Mouse (Mus musculus): ENCODE measurements around the gene Ptms. TPM values are rescaled to one million over a fixed set of nuclear protein-coding genes. Genes with fewer than 3 reads are reported as not detected.

Gene Ptms
- total and polyA plus RNA-seq, 3 experiments, result 5.6 to 86.4 (median 34.1) TPM

DNA sequence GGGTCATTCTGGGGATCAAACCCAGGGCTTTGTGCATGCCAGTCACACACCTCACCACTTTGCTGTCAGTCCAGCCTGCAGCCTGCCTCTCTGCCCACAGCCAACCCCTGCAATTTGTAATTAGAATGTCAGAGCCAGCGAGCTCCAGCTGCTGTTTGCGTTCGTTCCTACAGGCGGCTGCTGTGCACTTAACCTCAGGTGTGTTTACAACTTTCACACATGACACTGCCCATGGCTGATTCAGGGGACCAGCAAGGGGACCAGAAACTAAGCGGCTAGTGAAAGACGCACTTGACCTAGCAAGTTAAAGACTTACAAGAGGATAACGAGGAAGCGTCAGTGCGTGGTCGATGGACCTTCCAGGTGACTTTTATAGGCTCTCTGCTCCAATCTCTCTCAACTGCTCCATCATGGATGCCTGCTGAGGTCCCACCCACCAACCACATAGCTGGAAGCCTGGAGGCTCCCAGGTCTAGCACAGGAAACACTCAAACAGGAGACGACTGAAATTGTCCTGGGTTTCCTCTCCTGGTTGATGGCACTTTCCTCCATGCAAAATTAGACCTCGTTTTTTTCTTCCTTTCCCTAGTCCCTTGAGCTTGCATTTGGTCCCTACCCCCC is 5.4 kb upstream of the Ptms start:
- H3K4me1 ChIP-seq (ENCODE audit: insufficient read depth, low read depth, low read length), result peaks cover 15% of the 10 kb centered on the region; the same call in 1 of the 2 replicates
- no peaks in the 10 kb centered on the region for H3K9me3 ChIP-seq (replicated peaks)
- DNase-seq (ENCODE audit: low spot score) (no peak), ATAC-seq (ENCODE audit: extremely low read depth, insufficient number of reproducible peaks, low FRiP score, poor library complexity, severe bottlenecking) (no peak)
- H3K36me3 ChIP-seq (replicated peaks), result no peaks in the 10 kb centered on the region
- no peak for TF ChIP-seq CTCF (IDR thresholded peaks at IDR 0.05; ENCODE audit: low read depth, low read length)
- no peak for TF ChIP-seq GATA2 (IDR thresholded peaks at IDR 0.05; ENCODE audit: borderline replicate concordance, low read depth, low read length)
- no peak for TF ChIP-seq POLR2AphosphoS5 (IDR thresholded peaks at IDR 0.05; ENCODE audit: insufficient replicate concordance, low read depth, low read length)
- TF ChIP-seq GATA1 (IDR thresholded peaks at IDR 0.05; ENCODE audit: borderline replicate concordance, low read length), result no peak
- no peak for TF ChIP-seq TAL1 (conservative IDR thresholded peaks at IDR 0.05; ENCODE audit: low read depth, low read length)
- no peak overlapping the region for H3K4me3 ChIP-seq (ENCODE audit: low read depth, low read length)
- H3K27me3 ChIP-seq (ENCODE audit: insufficient read depth, low read length), result peaks cover 31% of the 10 kb centered on the region

DNA sequence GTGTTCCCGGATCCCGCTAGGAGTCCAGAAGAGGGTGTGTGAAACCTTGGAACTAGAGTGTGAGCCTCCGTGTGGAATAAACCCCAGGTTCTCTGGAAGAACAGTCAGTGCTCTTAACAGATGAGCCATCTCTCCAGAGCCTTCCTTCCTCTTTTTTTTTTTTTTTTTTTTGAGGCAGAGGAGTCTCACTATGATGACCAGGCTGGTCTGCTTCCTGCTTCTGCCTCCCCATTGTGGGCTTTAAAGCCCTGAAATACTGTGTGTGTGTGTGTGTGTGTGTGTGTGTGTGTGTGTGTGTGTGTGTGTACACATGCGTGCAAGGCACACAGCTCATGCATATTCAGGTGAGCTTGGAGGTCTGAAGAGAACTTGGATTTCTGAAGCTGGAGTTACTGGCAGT is 1.6 kb upstream of the Ptms start:
- no peak for TF ChIP-seq CTCF (IDR thresholded peaks at IDR 0.05; ENCODE audit: low read depth, low read length)
- no peak for TF ChIP-seq GATA1 (IDR thresholded peaks at IDR 0.05; ENCODE audit: borderline replicate concordance, low read length)
- no peak for TF ChIP-seq POLR2AphosphoS5 (IDR thresholded peaks at IDR 0.05; ENCODE audit: insufficient replicate concordance, low read depth, low read length)
- no peak for TF ChIP-seq GATA2 (IDR thresholded peaks at IDR 0.05; ENCODE audit: borderline replicate concordance, low read depth, low read length)
- no peak for TF ChIP-seq TAL1 (conservative IDR thresholded peaks at IDR 0.05; ENCODE audit: low read depth, low read length)
- H3K4me1 ChIP-seq (ENCODE audit: insufficient read depth, low read depth, low read length), result peaks cover 37% of the 10 kb centered on the region
- H3K4me3 ChIP-seq (ENCODE audit: low read depth, low read length), result no peak overlapping the region
- DNase-seq (ENCODE audit: low spot score) (no peak), ATAC-seq (ENCODE audit: extremely low read depth, insufficient number of reproducible peaks, low FRiP score, poor library complexity, severe bottlenecking) (no peak)
- peaks cover 58% of the 10 kb centered on the region for H3K27me3 ChIP-seq (ENCODE audit: insufficient read depth, low read length)
- no peaks in the 10 kb centered on the region for H3K36me3 ChIP-seq (replicated peaks)
- H3K9me3 ChIP-seq (replicated peaks), result no peaks in the 10 kb centered on the region

DNA sequence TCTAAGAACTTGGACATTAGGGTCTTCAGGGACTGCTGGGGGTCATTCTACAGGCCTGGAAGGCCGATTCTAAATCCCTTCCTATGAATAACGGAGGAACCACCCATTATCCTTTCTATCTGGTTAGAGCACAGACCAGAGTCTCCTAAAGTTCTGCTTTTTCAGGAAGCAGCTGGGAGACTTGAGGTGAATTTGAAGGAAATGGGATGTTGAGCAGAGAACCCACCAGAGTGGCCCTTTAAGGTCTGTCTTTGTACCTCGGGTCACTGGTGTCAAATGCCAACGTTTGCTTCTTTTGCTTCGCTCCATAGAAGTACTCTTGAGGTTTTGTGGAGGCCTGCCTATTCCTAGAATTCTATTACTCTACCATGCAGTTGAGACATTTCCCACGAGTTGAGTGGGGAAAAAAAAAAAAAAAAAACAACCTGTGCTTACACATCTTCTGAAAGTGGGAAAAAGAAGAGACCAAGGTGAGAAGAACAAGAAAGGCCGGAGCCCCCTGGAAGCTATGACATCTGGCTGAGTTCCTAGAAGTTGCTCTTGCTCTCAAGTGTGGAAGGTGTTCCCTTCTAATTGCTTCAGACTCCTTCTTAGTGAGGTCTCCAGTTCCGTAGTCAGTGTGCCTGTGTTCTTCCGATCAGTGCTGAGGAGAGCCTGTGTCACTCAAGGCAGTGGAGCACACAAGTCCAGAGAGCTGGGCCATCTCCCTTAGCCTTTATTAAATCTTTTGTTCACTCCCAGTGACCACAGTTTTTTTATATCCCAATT is 599 bp upstream of the Ptms start:
- no peak for TF ChIP-seq POLR2AphosphoS5 (IDR thresholded peaks at IDR 0.05; ENCODE audit: insufficient replicate concordance, low read depth, low read length)
- TF ChIP-seq CTCF (IDR thresholded peaks at IDR 0.05; ENCODE audit: low read depth, low read length), result no peak
- TF ChIP-seq GATA1 (IDR thresholded peaks at IDR 0.05; ENCODE audit: borderline replicate concordance, low read length), result no peak
- no peak for TF ChIP-seq TAL1 (conservative IDR thresholded peaks at IDR 0.05; ENCODE audit: low read depth, low read length)
- no peak for TF ChIP-seq GATA2 (IDR thresholded peaks at IDR 0.05; ENCODE audit: borderline replicate concordance, low read depth, low read length)
- H3K4me3 ChIP-seq (ENCODE audit: low read depth, low read length), result no peak overlapping the region
- no peak for DNase-seq (ENCODE audit: low spot score)
- H3K36me3 ChIP-seq (replicated peaks), result no peaks in the 10 kb centered on the region
- H3K4me1 ChIP-seq (ENCODE audit: insufficient read depth, low read depth, low read length), result peaks cover 41% of the 10 kb centered on the region
- no peak for ATAC-seq (ENCODE audit: extremely low read depth, insufficient number of reproducible peaks, low FRiP score, poor library complexity, severe bottlenecking)
- H3K27me3 ChIP-seq (ENCODE audit: insufficient read depth, low read length), result peaks cover 61% of the 10 kb centered on the region
- H3K9me3 ChIP-seq (replicated peaks), result no peaks in the 10 kb centered on the region

DNA sequence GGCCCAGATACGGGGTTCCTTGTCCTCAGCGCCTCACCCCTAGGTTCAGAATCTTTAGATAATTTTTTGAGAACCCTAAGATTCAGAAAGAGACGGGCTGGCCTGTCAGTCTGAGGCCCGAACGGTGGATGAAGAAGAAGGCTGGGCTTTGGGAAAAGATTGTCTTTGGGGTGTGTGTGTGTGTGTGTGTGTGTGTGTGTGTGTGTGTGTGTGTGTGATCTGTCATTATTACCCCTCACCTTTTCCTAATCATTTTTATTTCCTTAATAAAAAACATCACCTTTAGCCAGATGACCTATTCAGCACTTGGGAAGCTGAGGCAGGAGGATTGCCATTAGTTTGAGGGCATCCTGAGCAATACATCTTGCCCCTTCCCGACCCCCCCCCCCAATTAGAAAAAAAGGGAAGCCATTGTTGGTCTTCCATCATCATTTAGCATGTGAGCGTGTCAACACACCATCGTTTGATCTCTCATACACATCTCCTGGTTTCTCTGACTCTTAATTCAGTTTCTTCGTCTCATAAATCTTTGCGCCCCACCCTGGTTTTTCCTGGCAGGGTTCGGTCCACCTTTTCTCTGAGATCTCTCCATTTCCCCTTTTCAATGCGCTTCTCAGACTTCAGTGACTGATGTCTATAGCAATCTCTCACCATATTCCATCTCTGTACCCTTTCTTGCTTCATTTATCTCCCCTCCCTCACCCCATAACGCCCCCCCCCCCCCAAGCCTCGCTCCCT is 844 bp downstream of the Ptms start:
- Histone ChIP-seq H3K36me3 (replicated peaks) (no peaks in the 10 kb centered on the region), H3K4me3 (ENCODE audit: low read depth, low read length) (no peak overlapping the region), H3K9me3 (replicated peaks) (no peaks in the 10 kb centered on the region), H3K27me3 (ENCODE audit: insufficient read depth, low read length) (peaks cover 69% of the 10 kb centered on the region), H3K4me1 (ENCODE audit: insufficient read depth, low read depth, low read length) (peaks cover 41% of the 10 kb centered on the region)
- TF ChIP-seq TAL1 (conservative IDR thresholded peaks at IDR 0.05; ENCODE audit: low read depth, low read length), result no peak
- no peak for TF ChIP-seq POLR2AphosphoS5 (IDR thresholded peaks at IDR 0.05; ENCODE audit: insufficient replicate concordance, low read depth, low read length)
- no peak for TF ChIP-seq CTCF (IDR thresholded peaks at IDR 0.05; ENCODE audit: low read depth, low read length)
- no peak for TF ChIP-seq GATA2 (IDR thresholded peaks at IDR 0.05; ENCODE audit: borderline replicate concordance, low read depth, low read length)
- no peak for TF ChIP-seq GATA1 (IDR thresholded peaks at IDR 0.05; ENCODE audit: borderline replicate concordance, low read length)
- DNase-seq (ENCODE audit: low spot score) (no peak), ATAC-seq (ENCODE audit: extremely low read depth, insufficient number of reproducible peaks, low FRiP score, poor library complexity, severe bottlenecking) (no peak)

- H3K9me3 ChIP-seq (replicated peaks), result no peaks in the 10 kb centered on the region
- peaks cover 75% of the 10 kb centered on the region for H3K27me3 ChIP-seq (ENCODE audit: insufficient read depth, low read length)
- DNase-seq (ENCODE audit: low spot score) (no peak), ATAC-seq (ENCODE audit: extremely low read depth, insufficient number of reproducible peaks, low FRiP score, poor library complexity, severe bottlenecking) (no peak)
- peak overlapping the region; percentile 74 for H3K4me3 ChIP-seq (ENCODE audit: low read depth, low read length)
- peaks cover 43% of the 10 kb centered on the region for H3K4me1 ChIP-seq (ENCODE audit: insufficient read depth, low read depth, low read length)
- TF ChIP-seq GATA1 (IDR thresholded peaks at IDR 0.05; ENCODE audit: borderline replicate concordance, low read length), result no peak
- no peak for TF ChIP-seq POLR2AphosphoS5 (IDR thresholded peaks at IDR 0.05; ENCODE audit: insufficient replicate concordance, low read depth, low read length)
- no peak for TF ChIP-seq GATA2 (IDR thresholded peaks at IDR 0.05; ENCODE audit: borderline replicate concordance, low read depth, low read length)
- no peak for TF ChIP-seq TAL1 (conservative IDR thresholded peaks at IDR 0.05; ENCODE audit: low read depth, low read length)
- no peak for TF ChIP-seq CTCF (IDR thresholded peaks at IDR 0.05; ENCODE audit: low read depth, low read length)
- H3K36me3 ChIP-seq (replicated peaks), result no peaks in the 10 kb centered on the region
These were observed 1.6 kb downstream of the Ptms start for GRCm38 (mm10) chr6:124918331-124918690.

Measured in G1E (cell line).